Mouse (Mus musculus) ES-Bruce4 (cell line): Measurements from ENCODE around the gene Pex6.

Source experiments
- CTCF ChIP-seq: IDR thresholded peaks from one replicate; pipeline ENCODE4 v1.8.1; 2011; ENCODE audit warnings: low read depth, low read length
- EP300 ChIP-seq: IDR thresholded peaks from 2 replicates; pipeline ENCODE4 v1.6.1; 2011; ENCODE audit warnings: low read depth, low read length; ENCODE audit not compliant: insufficient read depth
- POLR2A ChIP-seq: IDR thresholded peaks from one replicate; pipeline ENCODE4 v1.8.1; 2011; ENCODE audit warnings: low read length; ENCODE audit not compliant: insufficient read depth

DNA sequence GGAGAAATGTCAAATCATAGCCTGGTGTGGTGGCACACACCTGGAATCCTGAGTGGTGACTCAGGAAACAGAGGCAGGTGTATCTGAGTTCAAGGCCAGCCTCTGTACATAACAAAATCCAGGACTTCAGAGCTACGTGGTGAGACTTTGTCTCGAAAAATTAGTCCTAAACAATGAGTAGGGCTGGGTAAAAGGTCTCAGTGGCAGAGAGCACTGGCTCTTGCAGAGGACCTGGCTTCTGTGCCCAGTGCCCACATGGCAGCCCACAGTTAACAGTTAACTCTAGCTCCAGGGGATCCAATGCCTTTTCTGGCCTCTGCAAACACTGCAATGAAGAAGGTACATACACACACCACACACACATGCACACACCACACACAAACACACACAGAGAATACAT is 36.5 kb downstream of the Pex6 start:
- TF ChIP-seq POLR2A (no peak), EP300 (no peak), CTCF (no peak)
